Mouse (Mus musculus) hindbrain, embryonic 11.5 days (tissue): ENCODE results near the gene Igbp1b. TPM values are rescaled to one million over a fixed set of nuclear protein-coding genes. Genes with fewer than 3 reads are reported as not detected.

ENCODE experiments used
- polyA plus RNA-seq: library from polyadenylated mRNA; unstranded; fragments of >200 nt; fragmentation: Nextera tagmentation; extraction: Ambion mirVana; gene quantifications from 2 replicates; pipeline ENCODE4 v1.2.1, GENCODE M21; 2014

Igbp1b gene
- polyA plus RNA-seq, 1 experiment from 2014 or later, result not detected

Other genes with a start within 250 kb of the Igbp1b start
- 13.1 and 15.4 TPM in 2 replicates for gene Lmo3, start 76.6 kb downstream of the Igbp1b start, polyA plus RNA-seq